Mouse (Mus musculus): Measurements from ENCODE around the gene Inafm2.

Inafm2 gene

DNA sequence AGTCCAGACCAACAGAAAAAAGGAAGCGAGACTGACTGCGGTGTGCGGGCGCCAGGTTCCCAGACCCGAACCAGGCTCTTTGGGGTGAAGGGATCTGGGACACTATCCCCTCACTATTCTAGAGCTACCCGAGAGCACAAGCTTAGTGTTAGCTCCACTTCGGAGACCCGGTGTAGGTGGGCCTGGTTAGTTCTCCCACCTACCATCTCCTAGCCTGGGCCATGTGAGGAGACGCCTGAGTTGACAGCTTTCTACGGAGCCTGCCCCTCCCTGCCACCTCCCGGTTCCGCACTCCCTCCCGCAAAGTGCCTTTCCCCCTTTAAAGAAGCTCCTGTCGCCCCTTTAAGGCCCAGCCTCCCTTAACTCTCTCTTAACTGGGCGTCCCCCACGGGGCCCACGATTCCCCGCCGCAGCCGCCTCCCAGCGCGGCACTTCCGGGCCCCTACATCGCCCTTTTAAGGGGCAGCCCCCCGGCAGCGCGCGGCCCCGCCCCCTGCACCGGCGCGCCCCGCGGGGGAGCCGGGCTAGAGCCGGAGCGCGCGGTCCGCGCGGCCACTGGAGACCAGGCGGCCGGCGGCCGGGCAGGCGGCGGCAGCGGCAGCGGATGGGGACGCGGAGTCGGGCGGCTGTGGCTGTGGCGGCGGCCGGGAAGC is at the start of gene Inafm2:
Gene Inafm2, plus strand, starts transcription at position 527 of the 653 bp plus-strand sequence.
- DNase-seq, result peak; percentile 94

DNA sequence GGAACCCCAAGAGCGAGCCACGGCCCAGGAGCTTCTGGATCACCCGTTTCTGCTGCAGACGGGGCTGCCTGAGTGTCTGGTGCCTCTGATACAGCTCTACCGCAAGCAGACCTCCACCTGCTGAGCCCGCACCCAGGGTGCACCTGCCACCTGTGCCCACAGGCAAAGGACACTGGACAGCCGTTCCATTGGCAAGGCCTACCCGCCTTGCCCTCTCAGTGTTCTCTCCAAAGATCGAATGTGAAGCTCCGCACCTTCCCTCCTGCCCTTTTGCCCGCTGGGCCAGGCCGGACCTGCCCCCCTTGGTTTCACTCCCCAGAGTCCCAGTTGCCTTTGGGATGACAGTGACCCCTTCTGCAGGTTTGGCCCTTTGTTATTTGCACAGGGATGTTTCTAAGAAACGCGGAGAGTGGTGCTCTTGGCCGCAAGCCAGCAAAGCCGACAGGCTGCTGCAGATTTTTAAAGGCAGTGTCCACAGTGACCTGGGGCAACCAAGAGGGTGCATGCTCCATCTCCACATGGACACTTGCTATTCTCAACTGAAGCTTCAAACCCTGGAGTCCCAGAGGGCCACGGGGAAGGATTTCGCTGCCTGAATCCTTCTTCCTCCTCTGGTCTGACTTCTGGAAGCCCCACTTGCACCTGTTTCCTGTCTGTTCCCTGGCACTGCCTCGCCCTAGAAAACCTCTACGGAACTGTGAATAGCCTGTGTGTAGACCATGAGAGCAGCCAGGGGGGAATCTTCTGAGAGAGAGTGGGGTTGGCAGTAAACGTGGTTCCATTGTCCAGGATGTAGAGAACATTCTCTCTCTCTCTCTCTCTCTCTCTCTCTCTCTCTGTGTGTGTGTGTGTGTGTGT is 48.9 kb upstream of the Inafm2 start:
- peak; percentile 41 for DNase-seq

DNA sequence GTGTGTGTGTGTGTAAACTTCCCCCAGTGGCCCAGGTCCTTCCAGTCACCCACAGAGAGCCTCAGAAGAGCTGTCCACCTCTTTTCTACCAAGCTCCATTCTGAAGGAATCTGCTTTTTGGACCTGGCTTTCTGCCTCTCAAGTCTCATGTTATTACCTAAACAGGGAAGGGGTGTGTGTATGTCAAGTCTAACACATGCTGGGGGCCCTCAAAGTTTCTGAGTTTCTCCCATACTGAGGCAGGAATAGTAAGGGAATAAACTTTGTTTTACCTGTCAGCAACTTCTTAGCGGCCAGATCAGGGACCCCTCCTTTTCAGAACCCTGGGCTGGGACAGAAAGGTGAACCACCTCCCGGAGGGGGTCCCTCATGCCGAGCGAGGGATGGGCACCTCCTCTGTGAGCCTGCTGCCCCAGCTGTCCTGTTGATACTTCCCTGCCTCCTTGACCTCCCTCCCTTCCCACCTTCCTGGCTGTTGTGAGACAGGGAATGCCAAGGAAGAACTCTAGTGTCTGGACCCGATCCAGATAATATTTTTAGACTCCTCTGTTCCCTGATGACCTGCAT is 48.2 kb upstream of the Inafm2 start:
- DNase-seq, result no peak

DNA sequence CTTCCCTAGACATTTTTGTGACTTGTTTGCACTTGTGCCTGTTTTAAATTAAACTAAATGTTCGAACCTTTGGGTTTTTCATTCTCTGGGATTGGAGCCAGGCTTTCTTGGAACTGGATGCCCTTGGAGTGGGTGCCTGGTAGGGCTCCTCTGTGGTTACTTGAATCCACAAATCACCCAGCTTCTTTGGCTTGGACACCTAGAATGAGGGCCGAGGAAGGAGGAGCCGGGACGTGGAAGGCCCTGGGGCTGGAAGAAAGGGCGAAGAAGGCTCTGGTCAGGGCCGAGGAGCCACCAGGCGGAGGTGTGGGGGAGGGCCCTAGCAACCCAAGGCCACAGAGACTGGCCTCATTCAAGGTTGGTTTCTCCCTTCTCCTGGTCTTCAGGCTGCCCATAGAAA is 47.6 kb upstream of the Inafm2 start:
- DNase-seq, result peak; percentile 33

DNA sequence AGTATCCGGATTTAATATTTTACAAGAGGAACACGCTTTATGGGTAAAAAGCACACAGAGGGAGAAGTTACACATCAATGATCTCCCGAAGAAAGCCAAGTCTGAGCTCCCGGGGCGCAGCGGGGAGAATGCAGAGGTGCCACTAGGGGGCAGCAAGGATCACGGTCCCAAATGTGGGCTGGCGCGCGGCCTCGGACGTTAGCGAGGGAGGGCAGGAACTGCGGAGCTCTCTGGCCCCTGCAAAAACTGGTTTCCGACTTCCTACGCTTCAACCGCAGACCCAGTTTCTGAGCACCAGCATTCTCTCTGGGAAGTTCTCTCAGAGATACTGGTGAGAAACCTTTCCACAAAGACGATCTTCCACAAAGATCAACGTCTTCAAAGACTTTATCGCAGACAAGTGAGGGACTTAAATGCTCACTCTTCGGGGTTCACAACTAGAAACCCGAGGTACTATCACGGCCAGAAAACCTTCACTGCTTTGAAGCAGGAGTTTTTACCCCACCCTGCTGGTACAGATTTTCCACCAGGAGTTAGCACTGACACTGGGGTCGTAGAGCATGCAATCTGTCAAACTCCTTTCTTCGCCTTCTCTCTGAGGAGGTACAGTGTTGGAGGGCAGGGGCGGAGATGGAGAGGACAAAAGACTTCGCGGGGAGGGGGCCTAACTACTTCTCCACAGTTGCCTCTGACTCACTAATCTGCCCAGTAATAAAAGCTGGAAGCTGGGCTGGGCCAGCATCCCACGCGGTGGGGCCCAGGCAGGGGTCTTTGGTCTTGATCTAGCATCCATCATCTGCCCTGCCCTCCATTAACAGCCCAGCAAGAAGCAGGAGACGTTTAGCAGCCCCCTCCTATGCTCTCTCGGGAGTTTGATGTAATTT is 45.1 kb upstream of the Inafm2 start:
- DNase-seq, result peak; percentile 89

DNA sequence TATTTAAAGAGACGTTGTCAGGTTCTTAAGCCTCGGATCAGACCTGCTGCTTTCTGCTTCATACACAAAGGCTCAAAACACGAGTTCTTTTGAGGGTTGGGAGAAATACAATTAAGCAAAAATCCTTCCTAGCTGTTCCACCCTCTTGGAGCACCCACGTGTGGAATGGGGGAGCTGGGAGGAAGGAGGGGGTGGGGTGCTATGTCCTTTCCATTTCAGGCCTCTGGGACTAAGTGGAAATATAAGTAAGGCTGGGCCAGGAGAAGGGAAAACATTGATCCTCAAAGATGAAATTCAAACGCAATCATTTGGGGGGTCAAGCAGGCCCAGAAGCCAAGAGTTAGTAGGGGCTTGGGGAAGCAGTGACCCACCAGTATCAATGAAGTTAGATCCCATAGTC is 44.4 kb upstream of the Inafm2 start:
- no peak for DNase-seq

DNA sequence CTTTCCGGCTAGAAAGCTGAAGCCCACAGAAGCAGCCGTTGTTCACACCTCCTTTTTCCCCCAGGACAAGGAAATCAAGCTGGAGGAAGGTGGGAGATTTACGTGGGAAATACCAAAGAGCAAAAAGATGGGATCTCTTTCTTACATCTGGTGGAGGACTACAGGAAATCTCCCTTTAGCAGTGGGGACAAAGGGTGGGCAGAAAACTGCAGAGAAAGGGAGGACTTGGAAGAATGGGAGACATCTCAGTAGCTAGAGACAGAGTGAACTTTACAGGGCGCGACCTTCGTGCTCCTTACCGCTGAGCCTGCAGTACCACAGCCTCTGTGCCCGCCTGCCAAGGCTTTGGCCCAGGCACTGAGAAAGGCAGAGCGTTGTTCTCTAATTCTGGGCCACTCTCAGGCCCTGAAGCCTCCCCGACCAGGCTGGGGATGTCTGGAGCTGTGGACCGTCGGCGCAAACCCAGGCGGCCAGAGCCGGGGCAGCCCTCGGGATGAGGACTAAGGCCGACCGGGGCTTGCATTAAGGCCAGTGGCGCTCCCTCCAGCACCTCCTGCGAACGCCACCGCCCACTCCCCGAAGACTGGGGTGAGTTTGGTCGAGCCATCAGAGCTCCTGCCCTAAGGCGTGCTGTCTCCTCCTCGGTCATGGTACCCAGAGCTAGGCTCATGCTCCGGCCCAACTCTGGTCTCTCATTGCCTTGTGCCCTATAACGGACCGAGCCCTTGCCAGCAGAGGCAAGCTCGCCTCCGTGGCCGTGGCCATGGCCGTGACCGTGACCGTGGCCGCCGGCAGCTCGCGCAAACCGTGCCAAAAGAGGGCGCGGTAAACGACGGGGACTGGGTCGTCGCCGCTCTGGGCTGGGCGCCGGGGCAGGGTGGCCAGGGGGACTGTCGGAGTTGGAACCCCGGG is 43.3 kb upstream of the Inafm2 start:
- DNase-seq, result no peak

DNA sequence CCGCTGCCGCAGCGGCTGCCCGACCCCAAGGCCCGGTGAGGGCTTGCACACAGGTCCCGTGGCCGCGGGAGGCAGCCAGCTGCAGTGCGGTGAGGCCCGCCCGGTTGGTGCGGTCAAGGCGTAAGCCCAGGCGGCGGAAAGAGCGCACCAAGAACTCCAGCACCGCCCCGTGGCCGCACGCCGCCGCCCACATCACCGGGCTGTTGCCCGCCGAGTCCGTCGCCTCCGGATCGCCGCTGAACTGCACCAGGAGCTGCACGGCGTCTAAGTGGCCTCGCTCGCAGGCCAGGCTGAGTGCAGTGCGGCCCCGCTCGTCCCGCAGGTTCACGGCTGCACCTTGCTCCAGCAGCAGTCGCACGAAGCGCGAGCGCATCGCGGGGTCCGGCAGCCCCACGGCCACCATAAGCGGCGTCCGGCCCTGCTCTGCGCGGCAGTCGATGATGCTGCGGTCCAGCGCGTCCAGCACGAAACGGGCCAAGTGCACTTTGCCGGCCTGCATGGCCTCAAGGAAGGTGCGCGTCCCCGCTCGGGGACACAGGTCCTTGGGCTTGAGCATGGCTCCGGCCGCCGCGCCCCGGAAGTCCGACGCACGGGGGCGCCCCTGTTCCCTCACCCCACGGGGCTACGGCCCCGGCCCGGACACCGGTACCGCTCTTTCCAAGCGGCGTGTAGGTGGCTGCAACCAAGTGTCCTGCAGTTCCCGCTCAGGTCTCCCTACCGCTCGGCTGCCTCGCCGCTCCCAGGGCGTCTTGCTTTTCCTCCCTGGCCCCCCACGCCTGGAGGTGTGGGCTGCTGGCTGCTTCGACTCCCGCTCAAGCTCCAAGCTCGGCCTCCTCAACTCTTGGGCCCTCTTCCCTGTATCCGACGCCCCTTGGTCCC is 42.4 kb upstream of the Inafm2 start:
- peak; percentile 62 for DNase-seq

DNA sequence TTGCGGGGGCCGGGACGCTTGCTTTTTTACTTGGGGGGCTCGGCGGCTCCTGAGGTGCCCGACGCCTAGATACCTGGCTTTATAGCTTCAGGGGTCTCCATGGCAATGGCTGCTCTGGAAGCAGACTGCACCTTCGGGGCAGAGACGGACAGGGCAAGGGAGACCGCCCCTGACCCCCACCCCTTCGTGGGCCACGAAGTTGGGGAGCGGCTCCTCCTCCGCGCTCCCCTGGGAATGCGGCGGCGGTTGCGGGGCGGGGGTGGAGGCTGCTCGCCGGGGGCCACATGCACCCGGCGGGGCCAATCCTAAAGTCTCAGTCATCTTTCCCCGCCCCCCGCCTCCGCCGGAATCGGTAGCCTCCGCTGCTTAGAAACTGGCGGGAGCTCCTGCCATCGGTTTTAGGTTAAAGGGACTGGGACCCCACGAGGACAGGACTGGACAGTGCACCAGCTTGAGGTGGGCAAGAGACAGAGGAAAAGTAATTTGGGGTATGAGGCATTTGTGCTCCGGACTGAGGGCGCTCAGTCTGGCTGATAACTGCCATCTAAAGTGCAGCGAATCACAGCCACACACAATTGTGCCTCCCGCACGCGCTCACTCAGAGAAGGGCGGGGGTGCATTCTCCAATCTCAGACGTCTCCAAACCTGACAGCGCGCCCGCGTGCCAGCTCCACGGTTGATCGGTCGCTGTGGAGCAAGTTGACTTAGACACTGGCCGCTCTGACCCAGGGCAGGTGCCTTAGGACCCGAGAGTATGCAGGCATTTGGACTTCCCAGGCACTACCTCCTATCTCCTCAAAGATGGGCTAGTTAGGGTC is 41.4 kb upstream of the Inafm2 start, which contains the start of gene Ankrd63:
Gene Ankrd63, minus strand, starts transcription at position 51 of the 818 bp plus-strand sequence.
- DNase-seq, result peak; percentile 42

DNA sequence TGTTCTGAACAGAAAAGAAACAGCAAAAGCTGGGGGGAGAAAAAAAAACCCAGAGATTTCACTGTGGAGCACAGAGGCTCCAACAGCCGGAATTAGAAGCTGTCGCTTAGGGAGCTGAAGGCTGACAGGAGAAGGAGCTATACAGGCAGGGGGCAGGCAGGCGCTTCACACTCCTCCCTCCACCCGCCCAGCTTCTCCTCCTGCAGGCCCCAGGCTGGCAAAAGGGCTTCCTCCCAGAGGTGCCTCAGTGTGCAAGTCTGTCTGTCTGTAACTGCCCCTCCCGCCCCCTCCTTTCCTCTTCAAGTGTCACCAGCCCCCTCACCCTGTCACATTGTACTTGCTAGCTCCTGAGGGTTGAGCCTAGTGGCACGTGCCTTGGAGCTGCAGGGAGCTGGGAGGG is 39.1 kb upstream of the Inafm2 start:
- no peak for DNase-seq

DNA sequence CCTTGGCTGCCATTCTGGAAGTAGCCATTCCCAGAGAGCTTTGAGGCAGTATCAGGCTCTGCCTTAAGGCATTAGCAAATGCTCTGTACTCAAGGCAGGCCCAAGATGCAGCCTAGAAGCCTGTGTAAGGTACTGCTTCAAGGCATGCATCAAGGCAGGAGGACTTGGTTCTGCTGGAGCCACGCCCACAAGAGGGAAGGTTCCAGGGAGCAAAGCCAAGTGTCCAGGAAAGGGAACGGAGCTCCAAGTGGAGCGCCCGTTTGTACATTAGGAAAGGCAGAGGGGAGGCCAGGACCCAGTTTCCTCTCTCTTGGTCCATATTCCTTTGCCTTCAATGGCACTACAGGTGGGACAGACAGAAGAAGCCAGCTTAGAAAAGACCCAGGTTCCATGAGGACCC is 37.1 kb upstream of the Inafm2 start:
- no peak for DNase-seq

DNA sequence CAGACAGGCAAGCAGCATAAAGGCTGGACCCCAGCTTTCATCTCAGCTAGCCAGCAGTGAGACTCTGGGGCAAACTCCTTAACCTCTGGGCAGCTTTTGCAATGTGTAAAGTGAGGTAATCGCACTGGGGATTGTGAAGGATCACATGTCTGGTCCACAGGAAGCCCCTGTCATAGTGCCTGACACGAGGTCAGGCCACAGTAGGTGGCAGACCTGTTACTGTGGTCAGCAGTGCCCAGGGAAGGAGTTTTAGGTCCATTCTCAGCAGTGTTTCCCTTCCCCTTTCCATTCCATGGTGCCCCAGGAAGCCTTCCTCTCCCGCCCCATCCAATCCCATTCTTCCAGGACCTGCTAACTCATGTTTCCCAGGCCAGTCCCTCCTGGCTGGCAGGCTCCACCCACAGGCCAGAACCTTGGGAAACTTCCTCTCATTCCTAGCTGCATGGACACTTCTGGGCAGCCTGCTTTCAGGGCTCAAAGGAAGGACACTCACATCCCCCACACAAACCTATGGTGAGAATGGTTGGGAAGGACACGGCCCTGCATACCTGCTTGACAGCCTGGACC is 35.8 kb upstream of the Inafm2 start:
- no peak for DNase-seq

DNA sequence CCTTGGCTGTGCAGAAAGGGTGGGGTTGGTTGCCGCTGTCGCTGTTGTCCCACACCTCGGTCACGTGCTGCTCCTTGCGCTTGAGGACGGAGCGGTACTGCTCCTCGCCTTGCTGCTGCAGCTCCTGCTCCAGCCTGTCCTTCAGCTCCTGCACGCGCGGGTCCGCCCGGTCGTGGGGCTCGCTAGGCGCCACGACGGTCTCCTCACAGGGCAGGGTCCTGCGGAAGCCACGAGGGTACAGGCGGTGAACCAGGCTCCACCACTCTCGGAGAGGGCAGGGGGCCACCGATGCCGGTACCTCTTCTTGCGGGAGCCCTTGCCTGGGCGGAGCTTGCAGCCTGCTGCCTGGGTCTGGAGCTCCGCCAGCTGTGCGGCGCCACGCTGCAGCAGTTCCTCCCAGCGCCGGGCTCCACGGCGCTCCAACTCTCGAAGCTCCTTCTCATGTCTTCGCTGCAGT is 34.5 kb upstream of the Inafm2 start:
- DNase-seq, result peak; percentile 70

DNA sequence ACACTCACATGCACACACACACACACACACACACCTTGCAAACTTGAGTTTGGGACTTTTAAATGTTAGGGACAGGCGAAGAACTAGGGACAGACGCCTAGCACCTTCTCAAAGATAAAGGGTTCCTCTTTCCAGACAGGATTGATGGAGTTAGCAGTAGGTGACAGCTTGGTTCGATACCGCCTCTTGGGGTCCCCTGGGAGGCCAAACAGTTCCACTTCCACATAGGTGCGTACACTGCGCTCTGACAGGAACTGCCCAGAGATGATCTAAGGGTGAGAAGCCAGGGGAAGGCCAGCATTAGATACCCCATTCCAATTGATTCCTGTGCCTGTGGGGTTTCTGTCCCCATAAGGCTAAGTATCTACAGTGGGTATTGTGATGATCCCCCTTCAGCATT is 31.9 kb upstream of the Inafm2 start:
- DNase-seq, result no peak

DNA sequence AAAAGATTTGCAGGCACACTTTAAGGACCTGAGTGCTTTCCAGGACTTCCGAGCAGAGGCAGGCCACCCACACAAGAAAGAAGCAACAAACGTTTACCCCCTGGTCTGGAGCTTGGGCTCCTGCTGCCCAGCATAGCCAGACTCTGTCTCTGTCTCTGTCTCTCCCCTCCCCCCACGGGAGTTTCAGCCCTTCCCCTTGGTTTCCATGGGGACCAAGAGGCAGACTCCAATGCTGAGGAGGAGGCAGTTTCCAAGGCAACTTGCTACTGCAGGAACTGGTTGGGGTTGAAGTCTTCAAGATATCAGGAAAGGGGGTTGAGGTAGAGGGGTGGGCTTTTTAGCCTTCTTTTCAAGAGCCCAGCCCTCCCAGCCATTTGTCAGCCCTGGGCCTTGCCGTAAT is 31.3 kb upstream of the Inafm2 start:
- DNase-seq, result no peak

DNA sequence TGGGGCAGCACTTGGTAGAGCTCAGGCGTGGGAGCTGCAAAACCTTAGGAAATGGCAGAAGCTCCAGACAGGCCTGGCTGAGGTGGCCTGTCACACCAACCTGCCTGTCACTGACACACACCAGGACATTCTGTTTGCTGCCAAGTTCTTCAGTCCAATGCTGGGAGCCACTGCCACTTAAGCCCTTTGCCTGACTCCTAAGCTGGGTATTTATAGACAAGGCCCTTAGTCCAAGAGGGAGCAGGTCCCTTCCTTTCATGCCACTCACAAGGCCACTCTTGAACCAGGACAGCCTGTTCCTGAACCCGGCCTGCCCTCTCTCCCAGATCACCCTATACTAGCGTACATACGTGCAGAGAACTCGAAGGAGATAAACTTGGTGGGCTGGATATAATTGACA is 28.9 kb upstream of the Inafm2 start:
- no peak for DNase-seq

DNA sequence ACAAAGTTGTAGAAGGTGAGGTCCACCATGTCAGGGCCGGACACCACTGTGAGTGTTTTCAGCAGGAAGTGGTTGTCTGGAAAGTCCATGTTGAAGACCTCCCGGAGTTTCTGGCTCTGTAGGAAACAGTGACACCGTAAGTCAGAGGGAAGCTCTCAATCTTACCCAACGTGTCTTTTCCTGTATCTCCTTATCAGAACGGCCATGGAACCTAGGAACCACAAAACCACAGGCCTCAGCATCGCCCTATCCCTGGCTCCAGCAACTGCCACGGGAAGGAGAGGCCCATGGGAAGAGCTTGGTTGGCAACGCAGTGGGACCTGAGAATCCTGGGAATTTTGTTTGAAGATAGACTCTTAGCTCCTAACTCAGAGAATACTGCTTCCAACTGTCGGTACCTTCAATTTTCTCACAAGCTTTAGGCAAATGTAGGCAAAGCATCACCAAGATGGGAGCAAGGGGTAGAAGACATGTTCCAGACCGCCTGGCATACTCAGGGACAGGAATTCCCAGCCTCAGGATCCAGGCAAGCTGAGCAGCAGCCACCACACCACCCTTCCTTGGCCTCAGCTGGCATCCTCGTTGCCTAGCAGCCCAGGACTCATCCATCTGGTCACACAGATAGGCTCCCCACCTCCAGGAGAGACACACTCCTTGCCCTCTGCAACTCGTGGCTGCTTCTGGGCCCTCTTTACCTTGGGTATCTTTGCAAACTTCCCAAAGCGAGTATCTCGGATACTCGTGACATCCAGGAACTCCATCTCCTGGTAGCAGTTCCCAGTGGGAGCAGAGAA is 21.7 kb upstream of the Inafm2 start:
- DNase-seq, result no peak

DNA sequence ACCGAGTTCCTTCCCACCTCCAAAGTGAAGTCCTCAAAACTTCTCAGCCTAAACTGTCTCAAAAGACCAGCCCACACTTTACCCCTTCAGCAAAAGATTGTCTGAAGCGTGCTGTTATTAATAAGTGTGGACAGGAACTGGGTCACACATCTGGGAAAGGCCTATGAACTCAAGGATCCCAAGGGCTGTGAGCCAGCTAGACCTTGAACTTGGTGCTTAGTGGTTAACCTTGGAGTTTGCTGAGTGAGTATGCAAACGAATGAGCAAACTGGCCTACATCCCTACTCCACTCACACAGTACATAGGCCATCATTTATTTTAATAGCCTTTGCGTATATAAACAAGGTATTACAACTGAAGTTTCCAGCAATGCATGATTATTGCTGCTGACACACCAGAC is 20.0 kb upstream of the Inafm2 start:
- DNase-seq, result no peak

DNA sequence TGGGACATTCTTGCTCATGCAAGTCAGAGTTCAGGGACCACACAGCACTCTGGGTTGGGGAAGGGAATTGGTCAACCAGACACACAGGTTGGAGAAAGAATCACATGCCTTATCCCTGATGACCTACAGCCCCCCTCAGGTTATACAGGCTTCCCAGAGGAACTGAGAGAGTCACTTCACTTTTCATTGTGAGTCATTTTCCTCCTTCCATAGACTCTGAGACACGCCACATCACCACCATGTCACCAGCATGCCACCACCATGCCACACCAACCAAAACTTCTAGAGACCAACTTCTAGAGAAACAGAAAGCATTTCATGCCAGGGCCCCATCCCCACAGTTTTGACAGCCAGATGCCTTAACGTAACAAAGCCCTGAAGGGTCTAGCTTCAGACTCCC is 18.7 kb upstream of the Inafm2 start:
- DNase-seq, result no peak
